Mouse (Mus musculus) layer of hippocampus, adult 2 months (tissue): Measurements from ENCODE around the gene Map4k1. TPM values are rescaled to one million over a fixed set of nuclear protein-coding genes. Genes with fewer than 3 reads are reported as not detected.
A peak's percentile ranks its signal among the peaks of the same experiment; 100 is the strongest.

Source experiments
- DNase-seq, 2 experiments: peaks; one replicate each; pipeline ENCODE4 v3.0.0; 2022; ENCODE audit warnings: low spot score in 2 of 2
- H3K27ac ChIP-seq: fragments of 200-600 bp; 2 replicates; pipeline ENCODE4 v1.8.1; 2022
- H3K4me3 ChIP-seq: fragments of 200-600 bp; 2 replicates; pipeline ENCODE4 v1.8.1; 2022; ENCODE audit warnings: mild to moderate bottlenecking
- CTCF ChIP-seq: fragments of 200-600 bp; conservative IDR thresholded peaks from 2 replicates; pipeline ENCODE4 v1.8.1; 2022; ENCODE audit warnings: antibody characterized with exemption, mild to moderate bottlenecking, moderate library complexity
- total RNA-seq, 2 experiments: library from RNA; stranded (reverse); gene quantifications; 2 replicates each; pipeline ENCODE4 v1.2.3; 2021

Gene Map4k1
- total RNA-seq, 2 experiments from 2014 or later, result 0.90 to 1.8 TPM

GRCm38 (mm10) chr7:28946271-28946610 is 35.6 kb upstream of the Map4k1 start:
- no peak for TF ChIP-seq CTCF
- H3K4me3 ChIP-seq, result no peak overlapping the region
- peak overlapping the region; percentile 75 for H3K27ac ChIP-seq
- no peak for DNase-seq

- Histone ChIP-seq H3K4me3 (no peak overlapping the region), H3K27ac (no peak overlapping the region; the same call in 1 of the 2 replicates)
- no peak for TF ChIP-seq CTCF
- DNase-seq, result no peak
These were observed 33.1 kb upstream of the Map4k1 start for GRCm38 (mm10) chr7:28948746-28949145.

GRCm38 (mm10) chr7:28949298-28949697 is 32.6 kb upstream of the Map4k1 start:
- DNase-seq, result no peak
- Histone ChIP-seq H3K4me3 (no peak overlapping the region), H3K27ac (no peak overlapping the region; the same call in 1 of the 2 replicates)
- TF ChIP-seq CTCF, result no peak

- H3K27ac ChIP-seq, result no peak overlapping the region
- TF ChIP-seq CTCF, result no peak
These were observed 31.4 kb upstream of the Map4k1 start for GRCm38 (mm10) chr7:28950346-28951037.

GRCm38 (mm10) chr7:28951764-28952163 is 30.1 kb upstream of the Map4k1 start:
- no peak overlapping the region for H3K4me3 ChIP-seq
- 0 out of 2 replicates have a peak overlapping the region, but pooled peaks have one; percentile 76 for H3K27ac ChIP-seq
- no peak for DNase-seq
- no peak for TF ChIP-seq CTCF

More at GRCm38 (mm10) chr7:28950346-28951037, 31.4 kb upstream of the Map4k1 start:
- no peak for DNase-seq
- no peak overlapping the region for H3K4me3 ChIP-seq

GRCm38 (mm10) chr7:28952786-28953185 is 29.1 kb upstream of the Map4k1 start:
- Histone ChIP-seq H3K27ac (peak overlapping the region; percentile 76; the same call in 1 of the 2 replicates), H3K4me3 (no peak overlapping the region)
- DNase-seq, result no peak
- TF ChIP-seq CTCF, result no peak

- TF ChIP-seq CTCF, result no peak
- peak overlapping the region; percentile 76 for H3K27ac ChIP-seq
- H3K4me3 ChIP-seq, result no peak overlapping the region
- peak in 1 of 2 experiments; percentile 22 for DNase-seq
These were observed 28.1 kb upstream of the Map4k1 start for GRCm38 (mm10) chr7:28953476-28954376.

- DNase-seq, result no peak
- H3K27ac ChIP-seq, result peak overlapping the region; percentile 66
- TF ChIP-seq CTCF, result no peak
- no peak overlapping the region; the same call in 1 of the 2 replicates for H3K4me3 ChIP-seq
These were observed 27.1 kb upstream of the Map4k1 start for GRCm38 (mm10) chr7:28954773-28955172.

- no peak for TF ChIP-seq CTCF
- H3K4me3 ChIP-seq, result no peak overlapping the region
- DNase-seq, result no peak
- H3K27ac ChIP-seq, result peak overlapping the region; percentile 66
These were observed 26.5 kb upstream of the Map4k1 start for GRCm38 (mm10) chr7:28955295-28955897.

- H3K27ac ChIP-seq, result peak overlapping the region; percentile 66; the same call in 1 of the 2 replicates
- H3K4me3 ChIP-seq, result no peak overlapping the region
- no peak for TF ChIP-seq CTCF
- no peak for DNase-seq
These were observed 25.6 kb upstream of the Map4k1 start for GRCm38 (mm10) chr7:28956270-28956669.

- H3K4me3 ChIP-seq, result no peak overlapping the region
- no peak overlapping the region; the same call in 1 of the 2 replicates for H3K27ac ChIP-seq
- TF ChIP-seq CTCF, result no peak
- DNase-seq, result no peak
These were observed 24.6 kb upstream of the Map4k1 start for GRCm38 (mm10) chr7:28957286-28957685.

GRCm38 (mm10) chr7:28957997-28958725 is 23.7 kb upstream of the Map4k1 start:
- no peak for TF ChIP-seq CTCF
- H3K4me3 ChIP-seq, result no peak overlapping the region
- H3K27ac ChIP-seq, result no peak overlapping the region
- no peak for DNase-seq
